Mouse (Mus musculus) liver, embryonic 14.5 days (tissue): ENCODE data around the gene Ppp6r1.

Experiments used
- CTCF ChIP-seq: IDR thresholded peaks from 2 replicates; pipeline ENCODE4 v1.5.1; 2016; ENCODE audit warnings: antibody characterized with exemption, low read depth, control low read depth
- EP300 ChIP-seq: IDR thresholded peaks from 2 replicates; pipeline ENCODE4 v1.6.1; 2016; ENCODE audit warnings: antibody characterized with exemption, low read depth

DNA sequence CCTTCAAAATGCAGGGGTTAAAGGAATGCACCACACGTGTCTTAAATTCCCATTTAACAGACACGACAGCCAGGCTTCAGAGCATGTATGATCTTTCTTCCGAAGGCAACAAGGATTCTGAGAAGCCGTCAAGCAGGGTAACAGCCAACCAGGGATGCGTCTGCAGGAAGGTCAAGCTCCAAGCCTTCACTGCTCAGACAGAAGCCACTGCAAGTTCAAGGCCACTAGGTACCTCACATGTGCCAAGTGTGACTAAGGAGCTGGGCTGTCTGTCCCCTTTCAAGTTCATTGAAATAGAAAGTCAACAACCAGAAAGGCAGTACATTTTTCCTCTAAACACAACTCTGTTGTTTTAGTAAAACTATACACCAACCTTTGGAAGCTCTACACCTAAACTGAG, 8.1 kb upstream of the Ppp6r1 start:
- TF ChIP-seq CTCF (no peak), EP300 (no peak)
